13 mouse cellular contexts compared by ENCODE assay signal in the genomic region with DNA sequence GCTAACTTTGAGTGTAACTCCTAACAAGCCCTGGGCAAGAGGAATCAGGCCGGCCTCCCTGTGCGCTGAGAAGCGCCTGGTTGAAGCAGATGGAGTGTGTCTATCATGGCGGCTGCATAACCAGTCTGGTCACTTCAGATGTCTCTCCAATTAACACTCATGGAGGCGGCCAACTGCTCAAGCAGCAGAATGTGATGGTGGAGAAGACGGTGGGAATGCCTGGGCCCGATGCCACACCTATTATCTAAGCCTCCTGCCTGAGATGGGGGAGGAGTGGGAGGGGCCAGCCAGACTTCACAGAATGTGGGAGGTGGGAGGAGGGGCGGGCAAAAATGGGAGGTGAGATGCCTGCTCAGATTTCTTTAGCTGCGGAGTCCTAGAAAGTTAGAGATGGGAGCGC.
DNase-seq lines count a peak whose midpoint lies in the region; ATAC-seq lines count a peak whose summit lies in the region.
"Had no signal": no experiment of that assay in that cellular context is flagged by ENCODE, and none has a peak within 500 bp of the region (broad histone marks: within the 10 kb centered on the region; RNA-seq: fewer than 3 reads in every experiment).

No protein-coding gene starts in this region.

- H3K36me3 ChIP-seq in lung, embryonic 16.5 days (ENCODE audit: control insufficient read depth, insufficient read depth, low read length): no peaks in the 10 kb centered on the region
- H3K36me3 ChIP-seq: embryonic facial prominence, embryonic 15.5 days; neural tube, embryonic 12.5 days had no signal

- WGBS in lung, embryonic 16.5 days: 32% methylated on average over 10 of the region's 10 CpGs

- H3K9ac ChIP-seq in lung, embryonic 16.5 days (ENCODE audit: low read length): no peak overlapping the region
- H3K9ac ChIP-seq: embryonic facial prominence, embryonic 15.5 days; neural tube, embryonic 12.5 days had no signal

- no peaks in the 10 kb centered on the region for H3K9me3 ChIP-seq in lung, embryonic 16.5 days (ENCODE audit: control insufficient read depth, low read length)
- H3K9me3 ChIP-seq: embryonic facial prominence, embryonic 15.5 days; neural tube, embryonic 12.5 days had no signal

- DNase-seq in embryo, embryonic 10 days (ENCODE audit: low spot score): peak; percentile 27
- DNase-seq in embryo, embryonic 11 days: no peak
- no peak for DNase-seq in lung, adult 18-20 months
- peak; percentile 48 to 61 for DNase-seq in layer of hippocampus, postnatal 10 days (ENCODE audit: low spot score in 2 of 2)
- peak; percentile 81 for DNase-seq in right cerebral cortex, postnatal 4 days
- no peak for DNase-seq in testis, postnatal 14 days (ENCODE audit: low spot score)
- DNase-seq in gastrocnemius, adult 8-10 months (ENCODE audit: low spot score in 2 of 2): no peak
- DNase-seq: adrenal gland, adult 2 months; B cell, adult 2 months; heart, postnatal 14 days had no signal

- peaks cover 21% of the 10 kb centered on the region for H3K4me1 ChIP-seq in lung, embryonic 16.5 days (replicated peaks; ENCODE audit: control insufficient read depth, insufficient read depth, low read length)
- H3K4me1 ChIP-seq: neural tube, embryonic 12.5 days had no signal

- H3K4me3 ChIP-seq in lung, embryonic 16.5 days (ENCODE audit: low read length): no peak overlapping the region
- H3K4me3 ChIP-seq: embryonic facial prominence, embryonic 15.5 days; neural tube, embryonic 12.5 days had no signal

- peak overlapping the region; percentile 6; the same call in 1 of the 2 replicates for H3K27ac ChIP-seq in lung, embryonic 16.5 days (ENCODE audit: low read length)
- H3K27ac ChIP-seq: embryonic facial prominence, embryonic 15.5 days; neural tube, embryonic 12.5 days had no signal

- peak; percentile 65 for ATAC-seq in lung, embryonic 16.5 days (ENCODE audit: low read depth)

- H3K4me2 ChIP-seq in lung, embryonic 16.5 days (ENCODE audit: low read depth, low read length): 0 out of 2 replicates have a peak overlapping the region, but pooled peaks have one; percentile 5
- H3K4me2 ChIP-seq: embryonic facial prominence, embryonic 15.5 days; neural tube, embryonic 12.5 days had no signal

- H3K27me3 ChIP-seq in lung, embryonic 16.5 days (ENCODE audit: control insufficient read depth, insufficient read depth, low read depth, low read length): no peaks in the 10 kb centered on the region
- H3K27me3 ChIP-seq: embryonic facial prominence, embryonic 15.5 days; neural tube, embryonic 12.5 days had no signal

Comparison
In these comparisons a context has a peak if more than half of its experiments do, and no peak if none do; other contexts are left out.
1. DNase-seq: peak in embryo, embryonic 10 days (single experiment), layer of hippocampus, postnatal 10 days (2 of 2) and right cerebral cortex, postnatal 4 days (single experiment); none in embryo, embryonic 11 days (single experiment), lung, adult 18-20 months (0 of 2), testis, postnatal 14 days (single experiment) and gastrocnemius, adult 8-10 months (0 of 2).